Mouse (Mus musculus): ENCODE measurements around the gene Cyb5r4. TPM values are rescaled to one million over a fixed set of nuclear protein-coding genes. Genes with fewer than 3 reads are reported as not detected.
"Not testable (repeated sequence)": the region's sequence is repeated elsewhere in the genome, so short reads cannot be mapped to it uniquely, and the experiment has no call there.

Cyb5r4 gene
- polyA plus RNA-seq, 1 experiment = 11.6 TPM

DNA sequence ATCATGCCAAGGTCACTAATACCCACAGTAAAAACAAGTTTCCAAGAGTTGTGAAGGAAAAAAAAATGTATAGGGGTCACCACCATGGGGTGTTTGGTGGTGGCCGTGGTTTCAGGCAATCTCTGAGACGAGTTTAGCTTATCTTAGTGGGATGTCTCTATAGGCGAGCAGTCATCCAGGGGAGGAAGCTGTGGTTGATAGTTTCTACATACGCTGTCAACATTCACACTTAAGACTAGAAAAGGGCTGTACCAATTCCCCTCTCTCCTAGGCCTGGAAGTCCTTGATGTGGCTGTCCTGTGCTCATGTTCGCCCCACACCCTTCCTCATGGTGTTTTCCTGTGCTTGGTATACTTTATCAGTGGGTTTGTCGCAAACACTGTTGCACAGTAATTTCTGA, 4.0 kb downstream of the Cyb5r4 start:
- no peak for DNase-seq (ENCODE audit: low read depth)

- DNase-seq (ENCODE audit: low read depth) = no peak
These were observed 5.7 kb downstream of the Cyb5r4 start for GRCm38 (mm10) chr9:87027423-87028084.

DNA sequence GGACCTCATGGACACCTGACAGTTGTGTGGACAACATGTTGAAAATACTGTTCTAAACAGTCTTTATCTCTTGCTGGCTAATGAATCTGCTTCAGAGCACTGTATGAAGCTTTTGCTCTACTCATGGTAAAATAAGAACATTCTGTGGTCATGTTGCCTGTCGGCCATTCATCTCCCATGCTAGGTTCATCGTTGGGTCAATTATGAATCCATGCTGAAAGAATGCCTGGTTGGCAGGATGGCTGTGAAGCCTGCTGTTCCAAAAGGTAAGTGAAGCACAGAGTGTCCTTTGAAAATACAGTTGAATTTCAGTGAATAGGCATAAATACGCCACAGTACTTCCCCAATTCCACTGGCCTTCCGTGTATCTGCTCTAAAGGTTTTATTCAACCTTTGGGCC, 10.4 kb downstream of the Cyb5r4 start:
- no peak for DNase-seq (ENCODE audit: low read depth)

DNA sequence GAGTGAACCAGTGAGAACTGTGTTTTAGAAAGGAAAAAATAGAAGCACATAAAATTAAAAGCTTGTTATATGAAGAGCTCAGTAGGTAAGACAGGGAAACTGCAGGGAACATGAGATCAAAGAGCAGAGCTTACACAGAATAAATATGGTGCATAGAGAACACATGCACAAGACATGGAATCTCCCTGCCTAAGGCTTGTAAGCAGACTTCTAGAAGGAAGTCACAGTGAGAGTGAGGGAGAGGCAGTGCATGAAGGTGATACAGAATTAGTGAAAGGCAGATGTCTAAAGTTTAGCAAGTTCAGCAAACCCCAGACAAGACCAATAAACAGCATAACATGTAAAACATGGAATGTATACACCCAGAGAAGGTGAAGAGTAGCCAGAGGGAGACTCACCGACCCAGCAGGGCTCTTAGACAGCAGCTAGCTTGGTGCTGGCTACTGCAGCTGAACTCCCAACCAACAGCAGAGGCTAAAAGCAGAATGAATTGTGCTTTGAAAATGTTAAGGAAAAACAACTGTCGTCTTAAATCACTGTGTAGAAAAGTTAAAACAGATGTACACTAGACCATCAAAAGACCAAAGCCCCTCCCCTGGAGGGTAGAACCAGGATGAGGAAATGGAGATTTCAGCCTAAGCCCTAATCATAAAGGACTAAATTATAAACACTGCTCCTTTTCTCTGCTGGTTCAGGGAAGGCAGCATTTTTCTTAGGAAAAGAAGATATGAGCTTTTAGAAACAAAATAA, 13.2 kb downstream of the Cyb5r4 start:
- no peak for DNase-seq (ENCODE audit: low read depth)

- no peak for DNase-seq (ENCODE audit: low read depth)
These were observed 27.6 kb downstream of the Cyb5r4 start for GRCm38 (mm10) chr9:87049425-87049824.

DNA sequence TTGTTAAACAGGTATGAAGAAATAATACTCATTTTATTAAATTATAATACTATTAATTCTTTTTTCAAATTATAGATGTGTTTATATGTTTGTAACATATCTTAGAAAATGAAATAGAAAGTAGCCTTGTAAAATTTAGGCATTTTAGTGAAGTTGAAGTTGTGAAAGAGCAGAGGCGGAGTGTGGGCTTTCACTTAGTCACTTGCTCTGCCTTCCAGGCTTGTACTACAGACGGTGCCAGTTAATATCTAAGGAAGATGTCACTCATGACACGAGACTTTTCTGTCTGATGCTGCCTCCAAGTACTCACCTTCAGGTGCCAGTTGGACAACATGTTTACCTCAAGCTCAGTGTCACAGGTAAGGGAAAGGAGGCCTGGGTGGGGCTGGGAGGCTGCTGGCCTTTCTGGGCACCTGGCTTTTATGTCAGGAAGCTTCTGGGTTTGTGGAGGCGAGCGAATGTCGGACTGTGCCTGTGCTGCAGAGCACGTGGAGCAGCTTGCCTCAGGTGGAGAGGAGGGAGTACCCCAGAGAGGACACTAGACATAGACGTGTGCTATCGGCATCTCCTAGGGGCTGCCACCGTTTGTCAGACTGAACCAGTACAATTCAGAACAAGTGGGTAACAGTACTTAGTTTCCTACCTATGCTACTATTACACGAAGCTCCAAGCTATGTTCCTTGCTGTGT, 33.9 kb downstream of the Cyb5r4 start:
- no peak for DNase-seq (ENCODE audit: low read depth)

- DNase-seq (ENCODE audit: low read depth) = no peak
These were observed 40.5 kb downstream of the Cyb5r4 start for GRCm38 (mm10) chr9:87062337-87062736.

- DNase-seq (ENCODE audit: low read depth) = no peak
These were observed 46.3 kb downstream of the Cyb5r4 start for GRCm38 (mm10) chr9:87068160-87068559.

- not testable (repeated sequence) for DNase-seq (ENCODE audit: low read depth)
These were observed 49.8 kb downstream of the Cyb5r4 start for GRCm38 (mm10) chr9:87071566-87071965.

DNA sequence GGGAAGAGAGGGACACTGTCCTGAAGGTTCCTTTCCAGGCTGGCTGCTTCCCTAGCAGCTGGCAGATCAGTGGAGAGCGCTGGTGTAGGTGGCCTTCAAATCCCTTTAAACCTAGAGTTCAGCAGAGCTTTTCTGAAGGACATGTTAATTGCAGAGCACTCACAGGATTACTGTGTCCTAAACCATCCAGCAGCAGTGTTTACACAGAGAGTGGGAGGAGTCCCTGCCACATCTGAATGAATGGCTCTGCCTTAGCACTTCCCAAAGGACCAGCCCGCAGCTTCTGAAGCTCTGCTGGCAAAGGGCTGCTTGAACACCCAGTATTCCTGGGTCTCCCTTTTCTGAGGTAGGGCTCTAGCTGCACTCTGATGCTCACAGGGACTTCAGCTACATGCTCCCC, 56.1 kb downstream of the Cyb5r4 start:
- no peak for DNase-seq (ENCODE audit: low read depth)

DNA sequence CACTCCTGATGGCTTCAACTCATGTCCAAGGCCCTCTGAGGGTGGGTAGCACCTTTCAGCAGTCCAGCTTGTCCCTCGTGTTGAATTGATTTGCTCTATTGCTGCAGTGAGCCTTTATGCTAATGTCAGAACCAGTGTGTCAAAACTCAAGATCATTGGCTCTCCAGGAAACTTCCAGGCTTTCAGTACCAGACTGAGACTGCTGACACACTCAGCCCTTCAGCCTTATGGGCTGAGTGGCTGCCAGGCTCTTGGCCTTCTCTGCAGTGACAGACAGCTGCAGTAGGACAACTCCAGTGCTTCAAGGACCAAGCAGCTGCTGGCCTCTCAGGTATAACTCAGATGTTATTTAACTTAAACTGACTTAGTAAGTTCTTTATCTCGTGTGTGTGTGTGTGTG, 57.7 kb downstream of the Cyb5r4 start:
- DNase-seq (ENCODE audit: low read depth) = no peak

DNA sequence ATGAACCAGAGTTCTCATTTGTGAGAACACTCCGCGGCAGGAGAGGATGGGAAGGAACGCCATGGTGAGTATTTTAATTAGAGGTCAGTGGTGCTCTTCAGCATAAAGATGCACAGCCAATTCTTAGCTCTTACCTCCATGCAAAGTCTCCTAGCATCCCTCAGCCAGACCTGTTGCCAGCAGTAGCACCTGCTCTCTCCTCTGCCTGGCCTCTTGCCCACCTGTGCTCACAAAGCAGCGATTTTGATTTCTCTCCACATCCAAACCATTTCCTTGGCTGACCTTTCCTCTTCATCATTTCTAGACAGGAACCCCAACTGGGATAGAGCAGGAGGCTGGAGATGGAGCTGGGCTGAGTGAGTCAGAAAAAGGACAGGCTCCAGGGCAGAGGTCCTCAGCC, 65.2 kb downstream of the Cyb5r4 start:
- no peak for DNase-seq (ENCODE audit: low read depth)

- DNase-seq (ENCODE audit: low read depth) = no peak
These were observed 76.2 kb downstream of the Cyb5r4 start for GRCm38 (mm10) chr9:87097989-87098388.

DNA sequence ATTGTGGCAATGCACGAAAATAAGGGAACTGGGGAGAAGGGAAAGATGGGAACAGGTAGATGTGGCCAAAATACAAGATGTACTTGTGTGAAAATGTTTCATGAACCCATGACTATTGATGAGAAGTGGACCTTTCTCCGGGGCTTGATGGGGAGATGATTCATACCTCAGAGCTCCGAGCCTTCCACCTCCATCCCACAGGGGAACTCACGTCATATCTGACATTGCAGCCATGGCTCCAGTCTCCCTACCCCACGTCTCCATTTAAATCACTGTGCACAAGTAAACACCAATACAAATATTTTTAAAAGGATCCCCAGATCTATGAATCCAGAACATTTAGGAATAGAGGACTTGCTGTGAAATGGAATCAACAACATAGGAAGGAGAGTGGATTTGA, 93.2 kb downstream of the Cyb5r4 start:
- no peak for DNase-seq (ENCODE audit: low read depth)

- no peak for DNase-seq (ENCODE audit: low read depth)
These were observed 93.7 kb downstream of the Cyb5r4 start for GRCm38 (mm10) chr9:87115456-87115931.

- DNase-seq (ENCODE audit: low read depth) = no peak
These were observed 94.2 kb downstream of the Cyb5r4 start for GRCm38 (mm10) chr9:87115978-87116377.

DNA sequence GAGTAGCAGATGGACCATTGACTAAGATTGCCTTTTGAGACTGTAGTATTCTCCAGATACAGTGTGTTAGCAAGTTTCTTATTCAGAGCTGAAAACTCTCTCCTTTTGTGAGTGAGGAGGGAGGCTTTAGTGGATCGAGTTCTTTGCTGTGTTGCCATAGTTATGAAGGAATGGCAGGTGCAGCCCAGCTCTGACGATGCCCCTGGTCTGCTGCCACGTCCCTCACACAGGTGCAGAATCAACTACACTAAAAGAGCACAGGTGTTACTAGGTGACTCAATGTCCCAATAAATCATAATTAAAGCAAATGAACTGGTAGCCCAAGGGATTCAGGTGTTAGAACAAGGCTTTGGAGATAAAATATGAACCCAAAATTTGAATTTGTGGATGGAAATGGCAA, 97.2 kb downstream of the Cyb5r4 start:
- DNase-seq (ENCODE audit: low read depth) = no peak

DNA sequence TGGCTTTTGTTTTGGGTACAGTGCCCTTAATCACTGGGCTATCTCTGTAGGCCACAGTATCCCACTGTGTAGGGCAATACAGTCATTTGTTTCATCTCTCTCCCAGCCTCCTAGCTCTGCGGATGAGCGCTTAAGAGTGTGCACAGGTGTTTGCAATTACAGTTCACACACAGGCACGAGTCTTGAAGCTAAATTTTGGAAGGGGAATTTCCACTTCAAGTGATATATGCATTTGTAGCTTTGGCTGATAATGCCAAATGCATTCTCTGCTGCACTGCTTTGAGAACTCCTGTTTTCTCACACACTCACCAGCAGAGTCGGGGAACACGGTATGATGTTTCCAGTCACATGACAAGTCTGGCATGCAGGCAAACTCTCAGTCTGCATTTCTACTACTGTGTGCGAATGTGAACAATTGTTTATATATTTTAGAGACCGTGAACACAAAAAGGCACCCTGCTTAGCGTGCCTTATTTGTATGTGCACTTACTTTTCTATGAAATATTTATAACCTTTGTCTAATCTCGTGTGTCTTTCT, 100.2 kb downstream of the Cyb5r4 start:
- no peak for DNase-seq (ENCODE audit: low read depth)

GRCm38 (mm10) chr9:87127046-87127445, 105.2 kb downstream of the Cyb5r4 start:
- DNase-seq (ENCODE audit: low read depth) = not testable (repeated sequence)

All from gonadal fat pad, adult 2 months (tissue).